Mouse (Mus musculus): ENCODE measurements at regions not wholly inside any gene's neighbourhood (a gene's known extent, or its start where the extent isn't known, plus 50 kb on each side); places are given as distances from the start of the nearest gene placed in this dataset.

DNA sequence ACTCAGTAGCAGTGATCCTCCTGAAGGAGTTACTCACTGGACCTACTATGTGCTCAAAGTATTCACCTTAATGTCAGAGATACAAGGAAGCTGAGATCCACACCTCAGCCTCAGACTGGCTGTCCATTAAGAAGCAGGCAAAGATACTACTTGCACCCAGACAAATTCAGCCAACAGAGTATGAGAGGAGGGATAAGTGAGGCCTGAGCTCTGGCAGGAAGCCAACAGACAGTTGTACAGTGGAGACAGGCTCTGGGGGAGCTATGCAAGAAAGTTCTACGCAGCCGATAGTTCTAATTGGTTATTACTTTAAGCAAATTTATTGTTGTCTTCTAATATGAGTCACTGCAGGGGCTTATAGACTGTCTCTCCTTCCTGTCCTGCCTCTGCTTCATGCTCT lies 152.2 kb upstream of the Mgmt start:
- Histone ChIP-seq H3K9ac (replicated peaks; ENCODE audit: low read depth, low read length) (no peak overlapping the region), H3K4me3 (ENCODE audit: low read depth, low read length) (no peak overlapping the region), H3K27ac (ENCODE audit: low read length) (no peak overlapping the region), H3K27me3 (ENCODE audit: control insufficient read depth, insufficient read depth, low read length) (no peaks in the 10 kb centered on the region), H3K9me3 (ENCODE audit: control insufficient read depth, low read depth, low read length) (no peaks in the 10 kb centered on the region; the same call in 1 of the 2 replicates), H3K36me3 (ENCODE audit: control insufficient read depth, insufficient read depth, low read length) (no peaks in the 10 kb centered on the region), H3K4me2 (replicated peaks; ENCODE audit: low read depth, low read length) (no peak overlapping the region), H3K4me1 (ENCODE audit: control insufficient read depth, insufficient read depth, low read length) (no peaks in the 10 kb centered on the region)
- 72% methylated on average over 2 of the region's 2 CpGs for WGBS
- ATAC-seq (ENCODE audit: insufficient number of reproducible peaks, insufficient read depth, low FRiP score, low read depth): no peak

- Histone ChIP-seq H3K9me3 (ENCODE audit: control insufficient read depth, low read depth, low read length) (no peaks in the 10 kb centered on the region; the same call in 1 of the 2 replicates), H3K4me2 (replicated peaks; ENCODE audit: low read depth, low read length) (no peak overlapping the region), H3K27ac (ENCODE audit: low read length) (no peak overlapping the region), H3K36me3 (ENCODE audit: control insufficient read depth, insufficient read depth, low read length) (no peaks in the 10 kb centered on the region), H3K9ac (replicated peaks; ENCODE audit: low read depth, low read length) (no peak overlapping the region), H3K27me3 (ENCODE audit: control insufficient read depth, insufficient read depth, low read length) (no peaks in the 10 kb centered on the region), H3K4me1 (ENCODE audit: control insufficient read depth, insufficient read depth, low read length) (no peaks in the 10 kb centered on the region), H3K4me3 (ENCODE audit: low read depth, low read length) (no peak overlapping the region)
- 82% methylated on average over 8 of the region's 8 CpGs for WGBS
- no peak for ATAC-seq (ENCODE audit: insufficient number of reproducible peaks, insufficient read depth, low FRiP score, low read depth)
Observed at GRCm38 (mm10) chr7:136745412-136745811, 149.0 kb upstream of the Mgmt start.

GRCm38 (mm10) chr7:136751477-136751876 lies 142.9 kb upstream of the Mgmt start:
- Histone ChIP-seq H3K4me3 (ENCODE audit: low read depth, low read length) (no peak overlapping the region), H3K27ac (ENCODE audit: low read length) (no peak overlapping the region), H3K4me1 (ENCODE audit: control insufficient read depth, insufficient read depth, low read length) (no peaks in the 10 kb centered on the region), H3K4me2 (replicated peaks; ENCODE audit: low read depth, low read length) (no peak overlapping the region), H3K36me3 (ENCODE audit: control insufficient read depth, insufficient read depth, low read length) (no peaks in the 10 kb centered on the region), H3K27me3 (ENCODE audit: control insufficient read depth, insufficient read depth, low read length) (no peaks in the 10 kb centered on the region), H3K9me3 (ENCODE audit: control insufficient read depth, low read depth, low read length) (no peaks in the 10 kb centered on the region), H3K9ac (replicated peaks; ENCODE audit: low read depth, low read length) (no peak overlapping the region)
- no peak for ATAC-seq (ENCODE audit: insufficient number of reproducible peaks, insufficient read depth, low FRiP score, low read depth)
- WGBS: 88% methylated on average over 4 of the region's 4 CpGs

DNA sequence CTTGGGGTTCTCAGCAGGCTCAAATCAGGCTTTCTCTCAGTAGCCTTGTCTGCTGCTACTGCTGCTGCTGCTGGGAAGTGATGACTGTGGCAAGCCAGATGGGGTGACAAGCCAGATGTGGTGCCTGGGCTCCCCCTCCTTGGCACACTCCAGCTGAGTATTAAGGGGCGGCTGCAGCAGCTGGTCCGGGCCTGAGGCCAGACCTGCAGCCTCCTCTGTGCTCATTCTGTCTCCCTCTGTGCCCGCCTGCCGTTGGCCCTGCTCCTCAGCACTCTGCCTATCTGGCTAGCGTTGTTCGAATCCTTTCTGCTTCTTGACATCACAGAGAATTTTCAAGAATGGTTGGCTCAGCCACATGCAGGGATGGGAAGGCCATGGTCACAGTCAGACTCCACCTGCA lies 139.6 kb upstream of the Mgmt start:
- Histone ChIP-seq H3K4me3 (ENCODE audit: low read depth, low read length) (no peak overlapping the region), H3K4me1 (ENCODE audit: control insufficient read depth, insufficient read depth, low read length) (no peaks in the 10 kb centered on the region), H3K9me3 (ENCODE audit: control insufficient read depth, low read depth, low read length) (no peaks in the 10 kb centered on the region), H3K4me2 (replicated peaks; ENCODE audit: low read depth, low read length) (no peak overlapping the region), H3K27me3 (ENCODE audit: control insufficient read depth, insufficient read depth, low read length) (no peaks in the 10 kb centered on the region), H3K36me3 (ENCODE audit: control insufficient read depth, insufficient read depth, low read length) (no peaks in the 10 kb centered on the region), H3K27ac (ENCODE audit: low read length) (no peak overlapping the region), H3K9ac (replicated peaks; ENCODE audit: low read depth, low read length) (no peak overlapping the region)
- 88% methylated on average over 6 of the region's 6 CpGs for WGBS
- ATAC-seq (ENCODE audit: insufficient number of reproducible peaks, insufficient read depth, low FRiP score, low read depth): no peak

DNA sequence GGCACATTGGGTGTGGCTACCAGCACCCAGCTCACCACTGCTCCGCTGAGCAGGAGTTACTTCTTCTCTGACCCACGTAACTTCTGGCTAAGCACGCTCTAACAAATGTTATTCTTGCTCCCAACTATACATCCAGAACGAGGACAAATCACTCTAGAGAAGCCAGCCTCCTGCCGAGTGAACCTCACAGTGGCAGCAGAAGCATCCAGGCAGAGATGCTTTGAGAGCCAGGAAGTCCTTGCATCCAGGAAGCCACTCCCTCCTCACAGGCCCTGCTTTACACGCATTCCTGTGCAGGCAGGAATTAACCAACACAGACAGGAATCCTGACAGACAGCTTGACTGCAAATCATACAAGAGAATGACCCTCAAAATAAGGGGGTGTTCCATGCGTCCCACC lies 129.4 kb upstream of the Mgmt start:
- 48% methylated on average over 7 of the region's 7 CpGs for WGBS

GRCm38 (mm10) chr7:136767231-136767630 lies 127.2 kb upstream of the Mgmt start:
- H3K36me3 ChIP-seq (ENCODE audit: control insufficient read depth, insufficient read depth, low read length): no peaks in the 10 kb centered on the region
- no peak overlapping the region for H3K27ac ChIP-seq (ENCODE audit: low read length)
- 65% methylated on average over 9 of the region's 9 CpGs for WGBS
- no peaks in the 10 kb centered on the region for H3K4me1 ChIP-seq (ENCODE audit: control insufficient read depth, insufficient read depth, low read length)
- no peak overlapping the region for H3K4me2 ChIP-seq (replicated peaks; ENCODE audit: low read depth, low read length)
- ATAC-seq (ENCODE audit: insufficient number of reproducible peaks, insufficient read depth, low FRiP score, low read depth): no peak
- no peak overlapping the region for H3K4me3 ChIP-seq (ENCODE audit: low read depth, low read length)
- no peaks in the 10 kb centered on the region for H3K9me3 ChIP-seq (ENCODE audit: control insufficient read depth, low read depth, low read length)
- H3K9ac ChIP-seq (replicated peaks; ENCODE audit: low read depth, low read length): no peak overlapping the region
- no peaks in the 10 kb centered on the region for H3K27me3 ChIP-seq (ENCODE audit: control insufficient read depth, insufficient read depth, low read length)

More for the DNA sequence above, 129.4 kb upstream of the Mgmt start:
- H3K9me3 ChIP-seq (ENCODE audit: control insufficient read depth, low read depth, low read length): no peaks in the 10 kb centered on the region
- no peak overlapping the region for H3K4me3 ChIP-seq (ENCODE audit: low read depth, low read length)
- H3K36me3 ChIP-seq (ENCODE audit: control insufficient read depth, insufficient read depth, low read length): no peaks in the 10 kb centered on the region
- no peak overlapping the region for H3K27ac ChIP-seq (ENCODE audit: low read length)
- no peaks in the 10 kb centered on the region for H3K4me1 ChIP-seq (ENCODE audit: control insufficient read depth, insufficient read depth, low read length)
- H3K9ac ChIP-seq (replicated peaks; ENCODE audit: low read depth, low read length): no peak overlapping the region
- no peak for ATAC-seq (ENCODE audit: insufficient number of reproducible peaks, insufficient read depth, low FRiP score, low read depth)
- H3K27me3 ChIP-seq (ENCODE audit: control insufficient read depth, insufficient read depth, low read length): no peaks in the 10 kb centered on the region
- H3K4me2 ChIP-seq (replicated peaks; ENCODE audit: low read depth, low read length): no peak overlapping the region

DNA sequence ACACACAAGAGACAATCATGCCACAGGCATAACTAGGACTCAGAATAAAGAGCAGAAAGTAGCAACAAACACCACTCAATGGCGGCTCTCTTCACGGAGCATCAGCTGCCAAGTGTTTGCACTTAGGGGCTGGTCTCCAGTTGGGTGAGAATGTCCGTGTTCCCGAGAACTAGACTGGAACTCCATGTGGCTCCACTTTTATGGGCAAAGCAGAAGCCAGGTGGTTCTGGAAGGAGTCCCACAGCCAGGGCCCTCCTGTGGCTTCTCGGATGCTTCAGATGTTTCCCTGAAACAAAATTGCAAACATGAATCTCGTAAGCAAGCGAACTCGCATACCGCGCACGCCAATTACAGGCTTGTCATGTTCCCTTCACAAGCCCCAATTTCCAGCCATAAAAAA lies 113.7 kb upstream of the Mgmt start:
- Histone ChIP-seq H3K27me3 (ENCODE audit: control insufficient read depth, insufficient read depth, low read length) (no peaks in the 10 kb centered on the region), H3K4me3 (ENCODE audit: low read depth, low read length) (no peak overlapping the region), H3K27ac (ENCODE audit: low read length) (no peak overlapping the region), H3K9me3 (ENCODE audit: control insufficient read depth, low read depth, low read length) (no peaks in the 10 kb centered on the region), H3K9ac (replicated peaks; ENCODE audit: low read depth, low read length) (no peak overlapping the region), H3K4me1 (ENCODE audit: control insufficient read depth, insufficient read depth, low read length) (no peaks in the 10 kb centered on the region), H3K4me2 (replicated peaks; ENCODE audit: low read depth, low read length) (no peak overlapping the region), H3K36me3 (ENCODE audit: control insufficient read depth, insufficient read depth, low read length) (no peaks in the 10 kb centered on the region)
- ATAC-seq (ENCODE audit: insufficient number of reproducible peaks, insufficient read depth, low FRiP score, low read depth): no peak
- WGBS: 92% methylated on average over 11 of the region's 11 CpGs

- no peak for ATAC-seq (ENCODE audit: insufficient number of reproducible peaks, insufficient read depth, low FRiP score, low read depth)
- H3K36me3 ChIP-seq (ENCODE audit: control insufficient read depth, insufficient read depth, low read length): no peaks in the 10 kb centered on the region
Observed at GRCm38 (mm10) chr7:136791162-136791561, 103.3 kb upstream of the Mgmt start.

GRCm38 (mm10) chr7:136792131-136792530 lies 102.3 kb upstream of the Mgmt start:
- H3K27me3 ChIP-seq (ENCODE audit: control insufficient read depth, insufficient read depth, low read length): no peaks in the 10 kb centered on the region
- no peaks in the 10 kb centered on the region for H3K9me3 ChIP-seq (ENCODE audit: control insufficient read depth, low read depth, low read length)
- no peak for ATAC-seq (ENCODE audit: insufficient number of reproducible peaks, insufficient read depth, low FRiP score, low read depth)
- H3K4me1 ChIP-seq (ENCODE audit: control insufficient read depth, insufficient read depth, low read length): peaks cover 21% of the 10 kb centered on the region
- H3K27ac ChIP-seq (ENCODE audit: low read length): no peak overlapping the region
- WGBS: 78% methylated on average over 5 of the region's 5 CpGs
- no peaks in the 10 kb centered on the region for H3K36me3 ChIP-seq (ENCODE audit: control insufficient read depth, insufficient read depth, low read length)
- no peak overlapping the region for H3K4me2 ChIP-seq (replicated peaks; ENCODE audit: low read depth, low read length)
- no peak overlapping the region for H3K4me3 ChIP-seq (ENCODE audit: low read depth, low read length)
- no peak overlapping the region for H3K9ac ChIP-seq (replicated peaks; ENCODE audit: low read depth, low read length)

More at GRCm38 (mm10) chr7:136791162-136791561, 103.3 kb upstream of the Mgmt start:
- Histone ChIP-seq H3K27me3 (ENCODE audit: control insufficient read depth, insufficient read depth, low read length) (no peaks in the 10 kb centered on the region), H3K4me1 (ENCODE audit: control insufficient read depth, insufficient read depth, low read length) (peaks cover 18% of the 10 kb centered on the region), H3K27ac (ENCODE audit: low read length) (no peak overlapping the region), H3K4me2 (replicated peaks; ENCODE audit: low read depth, low read length) (no peak overlapping the region), H3K9ac (replicated peaks; ENCODE audit: low read depth, low read length) (no peak overlapping the region), H3K9me3 (ENCODE audit: control insufficient read depth, low read depth, low read length) (no peaks in the 10 kb centered on the region), H3K4me3 (ENCODE audit: low read depth, low read length) (no peak overlapping the region)
- WGBS: 28% methylated on average over 2 of the region's 2 CpGs
